Mouse (Mus musculus) brain, embryonic 14.5 days (tissue): ENCODE data around the gene Mllt10.

Experiments
- CTCF ChIP-seq: fragments of 200-500 bp; IDR thresholded peaks from 2 replicates; pipeline ENCODE4 v1.5.1; 2012; ENCODE audit warnings: inconsistent platforms, mild to moderate bottlenecking, moderate library complexity, borderline replicate concordance; ENCODE audit not compliant: insufficient read depth, insufficient read length; ENCODE audit errors: extremely low read depth
- POLR2A ChIP-seq: fragments of 200-500 bp; IDR thresholded peaks from 2 replicates; pipeline ENCODE4 v1.6.1; 2012; ENCODE audit warnings: mild to moderate bottlenecking, inconsistent platforms, borderline replicate concordance; ENCODE audit not compliant: poor library complexity, insufficient read depth, insufficient read length, severe bottlenecking; ENCODE audit errors: extremely low read depth

DNA sequence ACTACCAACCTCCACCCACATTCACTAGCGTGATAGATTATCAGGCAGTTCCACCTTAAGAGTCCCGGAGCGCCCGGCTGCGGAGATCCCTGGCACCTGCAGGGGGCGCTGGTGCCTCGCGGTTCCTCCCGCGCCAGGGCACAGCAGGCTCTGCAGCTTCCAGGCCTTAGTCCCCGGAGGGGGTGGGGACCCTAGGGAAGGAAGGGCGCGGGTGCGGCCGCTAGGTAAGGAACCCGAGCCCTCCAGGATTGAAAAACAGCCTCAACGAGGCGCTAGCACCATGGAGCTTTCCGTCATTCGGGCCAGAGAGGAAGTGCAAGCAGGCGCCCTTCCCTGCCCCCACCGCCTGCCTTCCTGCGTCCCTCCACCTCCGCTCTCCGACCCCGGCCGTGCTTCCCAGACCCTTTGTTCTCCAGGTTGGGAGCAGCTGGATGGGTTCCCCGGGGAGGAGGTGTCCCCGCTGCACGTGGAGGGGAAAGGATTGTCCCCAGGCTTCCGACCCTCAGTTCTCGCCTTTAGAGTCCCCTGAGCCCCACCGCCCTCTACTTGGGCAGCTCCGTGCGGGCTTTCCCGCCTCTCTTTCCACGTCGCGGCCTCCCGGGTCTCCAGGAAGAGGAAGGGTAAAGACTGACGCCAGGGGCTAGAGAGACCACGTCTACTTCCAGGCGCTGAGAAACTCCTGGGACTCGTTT, 27.4 kb upstream of the Mllt10 start:
- TF ChIP-seq CTCF (peak; percentile 93), POLR2A (peak; percentile 74; the same call in 1 of the 2 replicates)
